Mouse (Mus musculus) hindbrain, embryonic 11.5 days (tissue): Measurements from ENCODE around the gene Fam76b. TPM values are rescaled to one million over a fixed set of nuclear protein-coding genes. Genes with fewer than 3 reads are reported as not detected.

Experiments
- ATAC-seq: fragments of 200-750 bp; cut with Nextera tagmentation; 2 replicates; pipeline ENCODE4 v1.8.0; 2017; ENCODE audit warnings: mild to moderate bottlenecking, moderate TSS enrichment, moderate library complexity; ENCODE audit not compliant: low FRiP score
- DNase-seq: peaks from one replicate; pipeline ENCODE4 v3.0.0-alpha.2; 2015; ENCODE audit warnings: low spot score
- H3K27ac ChIP-seq: fragments of 300-500 bp; sonication (generic); 2 replicates; pipeline ENCODE4 v1.5.1; 2014; ENCODE audit warnings: mild to moderate bottlenecking, low read depth, low read length
- H3K27me3 ChIP-seq: fragments of 300-500 bp; sonication (generic); 2 replicates; pipeline ENCODE4 v1.6.1; 2014; ENCODE audit warnings: mild to moderate bottlenecking, low read length, moderate library complexity, mixed read lengths; ENCODE audit not compliant: control insufficient read depth, insufficient read depth
- H3K36me3 ChIP-seq: fragments of 300-500 bp; sonication (generic); 2 replicates; pipeline ENCODE4 v1.6.1; 2014; ENCODE audit warnings: mild to moderate bottlenecking, low read length, moderate library complexity, mixed read lengths; ENCODE audit not compliant: control insufficient read depth, insufficient read depth
- H3K4me1 ChIP-seq: fragments of 300-500 bp; sonication (generic); replicated peaks from 2 replicates; pipeline ENCODE4 v1.6.1; 2014; ENCODE audit warnings: low read length, mixed read lengths; ENCODE audit not compliant: control insufficient read depth, insufficient read depth
- H3K4me2 ChIP-seq: fragments of 300-500 bp; sonication (generic); replicated peaks from 2 replicates; pipeline ENCODE4 v1.6.1; 2014; ENCODE audit warnings: mild to moderate bottlenecking, low read depth, low read length
- H3K4me3 ChIP-seq: fragments of 300-500 bp; sonication (generic); 2 replicates; pipeline ENCODE4 v1.5.1; 2014; ENCODE audit warnings: low read depth, low read length
- H3K9ac ChIP-seq: fragments of 300-500 bp; sonication (generic); 2 replicates; pipeline ENCODE4 v1.6.1; 2014; ENCODE audit warnings: low read depth, low read length
- H3K9me3 ChIP-seq: fragments of 300-500 bp; sonication (generic); 2 replicates; pipeline ENCODE4 v1.6.1; 2016; ENCODE audit warnings: low read length; ENCODE audit not compliant: control insufficient read depth
- WGBS: fragments of 180-500 bp; shearing (Covaris S2); extraction: QIAGEN DNeasy Blood & Tissue Kit; methylation state at CpG from one replicate; pipeline ENCODE4 v1.1.7; 2014; 5-methylcytosine and 5-hydroxymethylcytosine counted together
- polyA plus RNA-seq: library from polyadenylated mRNA; unstranded; fragments of >200 nt; fragmentation: Nextera tagmentation; extraction: Ambion mirVana; gene quantifications from 2 replicates; pipeline ENCODE4 v1.2.1, GENCODE M21; 2014

Fam76b gene
- polyA plus RNA-seq, 1 experiment from 2014 or later, result 33.8 TPM

- Histone ChIP-seq H3K27ac (no peak overlapping the region), H3K9me3 (no peaks in the 10 kb centered on the region), H3K4me1 (no peaks in the 10 kb centered on the region), H3K4me2 (no peak overlapping the region), H3K4me3 (no peak overlapping the region), H3K36me3 (no peaks in the 10 kb centered on the region), H3K27me3 (no peaks in the 10 kb centered on the region), H3K9ac (no peak overlapping the region)
- WGBS, result 86% methylated on average over 10 of the region's 10 CpGs
- DNase-seq (peak; percentile 56), ATAC-seq (peak; percentile 49; the same call in 1 of the 2 replicates)
These were observed 21.3 kb downstream of the Fam76b start for GRCm38 (mm10) chr9:13848481-13849480.

- Histone ChIP-seq H3K27ac (no peak overlapping the region), H3K4me1 (no peaks in the 10 kb centered on the region), H3K36me3 (no peaks in the 10 kb centered on the region), H3K4me2 (no peak overlapping the region), H3K4me3 (no peak overlapping the region), H3K9me3 (no peaks in the 10 kb centered on the region), H3K27me3 (no peaks in the 10 kb centered on the region), H3K9ac (no peak overlapping the region)
- DNase-seq (no peak), ATAC-seq (no peak)
- WGBS, result 81% methylated on average over 3 of the region's 3 CpGs
These were observed 26.4 kb downstream of the Fam76b start for GRCm38 (mm10) chr9:13853876-13854275.

GRCm38 (mm10) chr9:13856247-13856646 is 28.7 kb downstream of the Fam76b start:
- no peaks in the 10 kb centered on the region for H3K9me3 ChIP-seq
- H3K4me2 ChIP-seq, result no peak overlapping the region
- no peak overlapping the region for H3K9ac ChIP-seq
- no peak for DNase-seq
- 84% methylated on average over 1 of the region's 1 CpGs for WGBS
- no peaks in the 10 kb centered on the region for H3K4me1 ChIP-seq
- no peak overlapping the region for H3K4me3 ChIP-seq
- H3K36me3 ChIP-seq, result no peaks in the 10 kb centered on the region
- no peaks in the 10 kb centered on the region for H3K27me3 ChIP-seq
- no peak for ATAC-seq
- H3K27ac ChIP-seq, result no peak overlapping the region

- Histone ChIP-seq H3K9me3 (no peaks in the 10 kb centered on the region), H3K27ac (no peak overlapping the region), H3K36me3 (no peaks in the 10 kb centered on the region), H3K4me1 (no peaks in the 10 kb centered on the region), H3K4me2 (no peak overlapping the region), H3K9ac (no peak overlapping the region), H3K27me3 (no peaks in the 10 kb centered on the region), H3K4me3 (no peak overlapping the region)
- ATAC-seq, result no peak
- no peak for DNase-seq
- WGBS, result 74% methylated on average over 4 of the region's 4 CpGs
These were observed 29.3 kb downstream of the Fam76b start for GRCm38 (mm10) chr9:13856777-13857176.

GRCm38 (mm10) chr9:13867646-13868045 is 40.1 kb downstream of the Fam76b start:
- Histone ChIP-seq H3K36me3 (no peaks in the 10 kb centered on the region), H3K4me2 (no peak overlapping the region), H3K4me1 (no peaks in the 10 kb centered on the region), H3K27me3 (no peaks in the 10 kb centered on the region), H3K27ac (no peak overlapping the region), H3K9me3 (no peaks in the 10 kb centered on the region), H3K4me3 (no peak overlapping the region), H3K9ac (no peak overlapping the region)
- no peak for ATAC-seq
- 67% methylated on average over 2 of the region's 2 CpGs for WGBS
- DNase-seq, result no peak

- WGBS, result 90% methylated on average over 7 of the region's 7 CpGs
- ATAC-seq (no peak), DNase-seq (no peak)
- Histone ChIP-seq H3K4me3 (no peak overlapping the region), H3K4me1 (no peaks in the 10 kb centered on the region), H3K27ac (no peak overlapping the region), H3K9me3 (no peaks in the 10 kb centered on the region), H3K36me3 (no peaks in the 10 kb centered on the region), H3K4me2 (no peak overlapping the region), H3K9ac (no peak overlapping the region), H3K27me3 (no peaks in the 10 kb centered on the region)
These were observed 44.1 kb downstream of the Fam76b start for GRCm38 (mm10) chr9:13871631-13872030.

- ATAC-seq, result no peak
- Histone ChIP-seq H3K4me1 (no peaks in the 10 kb centered on the region), H3K4me3 (no peak overlapping the region), H3K36me3 (no peaks in the 10 kb centered on the region), H3K9me3 (no peaks in the 10 kb centered on the region), H3K4me2 (no peak overlapping the region), H3K9ac (no peak overlapping the region), H3K27me3 (no peaks in the 10 kb centered on the region), H3K27ac (no peak overlapping the region)
- WGBS, result 42% methylated on average over 2 of the region's 2 CpGs
- DNase-seq, result peak; percentile 35
These were observed 46.8 kb downstream of the Fam76b start for GRCm38 (mm10) chr9:13874359-13874758.

- Histone ChIP-seq H3K27ac (no peak overlapping the region), H3K4me1 (no peaks in the 10 kb centered on the region), H3K4me2 (no peak overlapping the region), H3K27me3 (no peaks in the 10 kb centered on the region), H3K9ac (no peak overlapping the region), H3K36me3 (no peaks in the 10 kb centered on the region), H3K4me3 (no peak overlapping the region), H3K9me3 (no peaks in the 10 kb centered on the region)
- ATAC-seq (no peak), DNase-seq (no peak)
- 61% methylated on average over 2 of the region's 2 CpGs for WGBS
These were observed 47.8 kb downstream of the Fam76b start for GRCm38 (mm10) chr9:13875340-13875739.

- WGBS, result 65% methylated on average over 1 of the region's 1 CpGs
- Histone ChIP-seq H3K36me3 (no peaks in the 10 kb centered on the region), H3K4me2 (no peak overlapping the region), H3K4me1 (no peaks in the 10 kb centered on the region), H3K4me3 (no peak overlapping the region), H3K27ac (no peak overlapping the region), H3K9ac (no peak overlapping the region), H3K27me3 (no peaks in the 10 kb centered on the region), H3K9me3 (no peaks in the 10 kb centered on the region)
- ATAC-seq, result no peak
- DNase-seq, result no peak
These were observed 53.2 kb downstream of the Fam76b start for GRCm38 (mm10) chr9:13880761-13881160.
